Mouse (Mus musculus): Measurements from ENCODE around the gene Cd180. TPM values are rescaled to one million over a fixed set of nuclear protein-coding genes. Genes with fewer than 3 reads are reported as not detected.

The Cd180 gene
- total RNA-seq, 2 experiments from 2014 or later: 1.1 to 2.0 TPM

DNA sequence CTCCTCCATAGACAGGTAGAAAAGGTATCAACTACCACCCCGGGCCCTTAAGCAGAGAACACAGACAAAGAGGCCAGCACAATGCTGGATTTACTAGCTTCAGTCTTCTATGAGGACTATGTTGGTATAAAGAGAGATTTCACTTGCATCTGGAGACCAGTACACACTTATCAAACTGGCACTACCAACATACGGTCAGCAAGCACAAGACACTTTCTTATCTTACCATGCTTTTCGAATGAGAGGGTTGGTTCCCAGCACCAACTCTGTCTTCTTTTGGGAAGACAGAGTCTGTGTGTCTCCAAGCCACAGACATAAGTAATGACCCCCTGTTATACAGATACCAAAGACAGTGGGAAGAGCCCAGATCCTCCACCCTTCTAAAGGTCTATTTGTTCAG, 85.5 kb downstream of the Cd180 start:
- no peak for DNase-seq

DNA sequence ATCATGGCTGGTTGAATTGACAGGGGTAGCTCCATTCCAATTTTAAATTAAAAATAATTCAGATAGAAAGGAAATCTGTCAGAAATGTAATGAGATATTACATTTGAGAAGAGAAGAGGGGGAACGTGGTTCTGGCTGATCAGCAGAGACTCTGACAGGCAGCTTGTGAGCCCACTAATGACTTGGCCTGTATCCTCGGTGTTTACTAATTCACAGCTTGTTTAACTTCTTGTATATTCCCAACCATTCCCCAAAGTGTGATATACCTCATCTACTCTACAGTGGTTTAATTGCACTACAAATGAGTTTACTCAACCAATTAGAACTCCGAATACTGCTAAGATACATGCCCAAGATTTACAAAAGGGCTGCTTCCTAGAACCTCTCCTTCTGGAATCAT, 85.9 kb downstream of the Cd180 start:
- DNase-seq: no peak

DNA sequence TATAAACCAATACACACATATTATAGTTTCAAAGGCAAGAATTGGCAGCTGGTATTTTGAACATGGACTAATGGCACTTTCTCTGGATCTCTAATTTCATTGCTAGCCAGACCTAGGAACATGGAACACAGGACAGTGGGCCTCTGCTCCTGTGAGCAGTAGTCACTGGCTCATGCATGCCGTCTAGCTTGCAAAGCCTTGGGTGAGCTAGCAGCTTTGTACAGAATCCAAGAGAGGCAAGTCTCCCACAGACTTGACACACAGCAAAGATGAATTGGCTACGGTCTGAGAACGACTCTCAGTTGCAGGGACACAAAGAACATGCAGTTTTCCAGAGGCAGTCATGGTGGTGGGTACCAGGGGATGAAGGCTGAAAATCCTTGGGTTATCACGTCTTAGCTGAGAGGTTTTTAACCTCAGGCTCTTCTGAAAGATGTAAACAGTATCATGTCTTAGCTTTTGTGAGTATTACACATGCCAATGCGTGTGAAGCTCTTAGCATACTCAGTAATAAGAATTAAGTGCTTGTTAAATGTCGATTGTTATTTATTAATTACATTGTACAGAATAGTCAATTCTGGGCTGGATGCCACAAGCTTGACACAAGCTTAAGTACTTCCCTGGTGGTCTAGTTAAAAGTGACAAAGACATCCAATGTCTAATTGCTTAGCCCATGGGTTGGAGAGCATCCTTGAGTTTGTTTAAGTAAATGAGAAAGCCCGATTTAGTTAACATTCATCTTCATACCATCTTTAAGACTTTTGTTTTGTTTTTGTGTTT, 90.4 kb downstream of the Cd180 start:
- DNase-seq: no peak

DNA sequence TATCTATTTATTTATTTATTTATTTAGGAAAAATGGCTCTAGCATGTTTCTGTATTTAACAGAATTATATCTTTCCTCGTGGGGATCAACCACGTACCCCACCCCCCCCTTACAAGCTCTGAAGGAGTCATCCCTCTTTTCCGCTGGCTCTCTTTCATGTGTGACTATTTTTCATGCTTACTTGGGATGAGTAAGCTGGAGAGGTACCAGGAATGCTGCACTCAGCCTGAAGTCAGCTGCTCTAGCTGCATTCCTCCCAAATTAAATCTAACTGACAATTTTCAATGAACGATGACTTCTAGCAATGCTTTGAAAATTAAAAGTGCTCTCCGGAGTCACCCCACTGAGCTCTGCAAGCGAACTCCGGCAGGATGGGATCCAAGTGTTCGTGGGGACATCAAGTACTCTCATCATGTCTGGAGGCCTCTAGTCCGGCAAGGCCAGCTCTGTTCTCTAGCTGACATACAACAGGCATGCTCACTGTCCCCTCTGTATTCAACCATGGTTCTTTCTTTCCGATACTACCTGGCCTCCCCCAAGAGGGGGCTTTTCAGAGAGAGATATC, 93.4 kb downstream of the Cd180 start:
- peak; percentile 19 to 50 for DNase-seq

Measured in adrenal gland, postnatal 36 days (tissue).